In the genomic region with DNA sequence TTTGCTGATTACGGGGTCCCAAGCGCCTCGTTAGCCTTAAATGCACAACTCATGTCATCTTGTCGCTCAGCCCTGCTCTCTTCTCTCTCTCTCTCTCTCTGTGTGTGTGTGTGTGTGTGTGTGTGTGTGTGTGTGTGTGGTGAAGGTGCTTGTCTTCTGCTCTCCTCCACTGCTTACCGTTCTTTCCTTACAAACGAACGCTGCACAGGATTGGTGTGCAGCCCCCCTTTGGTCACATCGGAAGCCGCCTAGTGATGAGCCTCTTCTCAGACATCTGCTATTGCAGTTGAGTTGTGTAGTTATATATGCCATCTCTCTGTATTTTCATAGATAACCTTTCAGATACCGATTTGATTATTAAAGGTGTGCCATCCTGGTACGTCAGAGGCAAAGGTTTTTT, we compare ENCODE assay signal across 8 mouse cellular contexts. TPM values are rescaled to one million over a fixed set of nuclear protein-coding genes. Genes with fewer than 3 reads are reported as not detected.
DNase-seq lines count a peak whose midpoint lies in the region; ATAC-seq and TF ChIP-seq lines count a peak whose summit lies in the region.

No protein-coding gene starts in this region.

- H3K9ac ChIP-seq in heart, embryonic 16.5 days (ENCODE audit: low read length): peak overlapping the region; percentile 73
- no peak overlapping the region for H3K9ac ChIP-seq in heart, adult 2 months (ENCODE audit: low read depth, low read length)
- H3K9ac ChIP-seq in forebrain, embryonic 15.5 days (replicated peaks): peak overlapping the region; percentile 96
- H3K9ac ChIP-seq in liver, postnatal 0 days (replicated peaks): no peak overlapping the region

- peak overlapping the region; percentile 96 for H3K4me2 ChIP-seq in heart, embryonic 16.5 days (ENCODE audit: low read depth, low read length)
- peak overlapping the region; percentile 72 for H3K4me2 ChIP-seq in forebrain, embryonic 15.5 days (replicated peaks)
- H3K4me2 ChIP-seq in liver, postnatal 0 days (ENCODE audit: low read depth, low read length): peak overlapping the region; percentile 97

- DNase-seq in heart, adult 2 months: no peak
- no peak for DNase-seq in liver, postnatal 0 days
- DNase-seq in adrenal gland, adult 8-10 months: no peak
- DNase-seq in B cell, adult 2 months: no peak
- DNase-seq in spleen, adult 12 weeks (ENCODE audit: low spot score): no peak

- no peaks in the 10 kb centered on the region for H3K9me3 ChIP-seq in heart, embryonic 16.5 days (replicated peaks; ENCODE audit: control insufficient read depth, low read length)
- H3K9me3 ChIP-seq in E14TG2a.4 (ENCODE audit: low read length): peaks cover 20% of the 10 kb centered on the region
- H3K9me3 ChIP-seq in forebrain, embryonic 15.5 days: no peaks in the 10 kb centered on the region
- no peaks in the 10 kb centered on the region for H3K9me3 ChIP-seq in liver, postnatal 0 days (ENCODE audit: low read length)

- 8% methylated on average over 11 of the region's 11 CpGs for WGBS in heart, embryonic 16.5 days
- 7% methylated on average over 11 of the region's 11 CpGs for WGBS in heart, adult 2 months
- under 1% methylated on average over 11 of the region's 11 CpGs for whole genome bisulfite sequencing in forebrain, embryonic 15.5 days
- 5% methylated on average over 11 of the region's 11 CpGs for WGBS in liver, postnatal 0 days (ENCODE audit: insufficient replicate concordance)

- H3K4me3 ChIP-seq in heart, embryonic 16.5 days (ENCODE audit: low read length): peak overlapping the region; percentile 81
- H3K4me3 ChIP-seq in heart, adult 2 months: no peak overlapping the region; the same call in 1 of the 2 replicates
- peak overlapping the region; percentile 93 for H3K4me3 ChIP-seq in E14TG2a.4 (replicated peaks; ENCODE audit: low read length)
- peak overlapping the region; percentile 63 for H3K4me3 ChIP-seq in forebrain, embryonic 15.5 days
- peak overlapping the region; percentile 60 for H3K4me3 ChIP-seq in liver, postnatal 0 days (ENCODE audit: low read depth, low read length)

- H3K4me1 ChIP-seq in heart, embryonic 16.5 days (ENCODE audit: control insufficient read depth, insufficient read depth, low read length): peaks cover 3% of the 10 kb centered on the region; the same call in 1 of the 2 replicates
- H3K4me1 ChIP-seq in heart, adult 2 months (ENCODE audit: control insufficient read depth, insufficient read depth, low read length): no peaks in the 10 kb centered on the region
- peaks cover 9% of the 10 kb centered on the region; the same call in 1 of the 2 replicates for H3K4me1 ChIP-seq in E14TG2a.4 (replicated peaks; ENCODE audit: low read depth, low read length)
- H3K4me1 ChIP-seq in forebrain, embryonic 15.5 days: peaks cover 68% of the 10 kb centered on the region
- H3K4me1 ChIP-seq in liver, postnatal 0 days (ENCODE audit: insufficient read depth): 0 out of 2 replicates have a peak, but pooled peaks cover 11% of the 10 kb centered on the region

- no peaks in the 10 kb centered on the region for H3K36me3 ChIP-seq in heart, embryonic 16.5 days (ENCODE audit: control insufficient read depth, insufficient read depth)
- no peaks in the 10 kb centered on the region for H3K36me3 ChIP-seq in heart, adult 2 months (ENCODE audit: control insufficient read depth, insufficient read depth, low read length)
- H3K36me3 ChIP-seq in E14TG2a.4 (ENCODE audit: insufficient read depth, low read length): no peaks in the 10 kb centered on the region
- H3K36me3 ChIP-seq in forebrain, embryonic 15.5 days: no peaks in the 10 kb centered on the region
- no peaks in the 10 kb centered on the region for H3K36me3 ChIP-seq in liver, postnatal 0 days (replicated peaks; ENCODE audit: insufficient read depth, low read length)

- TF ChIP-seq POLR2A in heart, adult 2 months (IDR thresholded peaks at IDR 0.05; ENCODE audit: insufficient read depth, low read depth, low read length): no peak

- H3K27me3 ChIP-seq in heart, embryonic 16.5 days (ENCODE audit: control insufficient read depth, insufficient read depth, low read length): peaks cover 28% of the 10 kb centered on the region
- H3K27me3 ChIP-seq in heart, adult 2 months (ENCODE audit: control insufficient read depth, insufficient read depth, low read length): peaks cover 15% of the 10 kb centered on the region
- H3K27me3 ChIP-seq in E14TG2a.4 (ENCODE audit: insufficient read depth, low read length): no peaks in the 10 kb centered on the region
- H3K27me3 ChIP-seq in forebrain, embryonic 15.5 days: no peaks in the 10 kb centered on the region
- H3K27me3 ChIP-seq in liver, postnatal 0 days (ENCODE audit: insufficient read depth, low read length): peaks cover 30% of the 10 kb centered on the region

- no peaks in the 10 kb centered on the region for H3K79me2 ChIP-seq in heart, adult 2 months (replicated peaks; ENCODE audit: control insufficient read depth, insufficient read depth, low read length)

- TF ChIP-seq EP300 in heart, adult 2 months (IDR thresholded peaks at IDR 0.05; ENCODE audit: insufficient read depth, low read depth, low read length): no peak
- TF ChIP-seq EP300 in liver, postnatal 0 days (IDR thresholded peaks at IDR 0.05; ENCODE audit: low read depth): no peak

- 0 out of 2 replicates have a peak, but pooled peaks have one; percentile 6 for ATAC-seq in heart, embryonic 16.5 days (replicated peaks; ENCODE audit: extremely low read depth, insufficient read depth, low FRiP score)
- ATAC-seq in forebrain, embryonic 15.5 days (replicated peaks): peak; percentile 7
- ATAC-seq in liver, postnatal 0 days: peak; percentile 14; the same call in 1 of the 2 replicates

- intact Hi-C loops in heart, adult 2 months (cut with DNase I): no loop called here

- no peak overlapping the region for H3K27ac ChIP-seq in heart, embryonic 16.5 days (ENCODE audit: low read length)
- H3K27ac ChIP-seq in heart, adult 2 months: no peak overlapping the region
- H3K27ac ChIP-seq in forebrain, embryonic 15.5 days (replicated peaks): peak overlapping the region; percentile 97
- H3K27ac ChIP-seq in liver, postnatal 0 days (ENCODE audit: low read depth): no peak overlapping the region

- TF ChIP-seq CTCF in heart, adult 2 months (IDR thresholded peaks at IDR 0.05): no peak
- TF ChIP-seq CTCF in E14TG2a.4 (conservative IDR thresholded peaks at IDR 0.05; ENCODE audit: low read length): no peak
- TF ChIP-seq CTCF in liver, postnatal 0 days (IDR thresholded peaks at IDR 0.05; ENCODE audit: low read depth): no peak

RNA-seq across cellular contexts. Expression of a gene that starts 1.1 kb away (rescaled TPM):
- polyA plus RNA-seq in heart, embryonic 16.5 days (2015; fragmentation: Nextera tagmentation; extraction: Ambion mirVana): 0.45 and 0.58 TPM in 2 replicates
- total RNA-seq in heart, adult 2 months (2021): under 1 TPM; 0.10 to 0.41 TPM
- polyA plus RNA-seq in heart, adult 2 months (2012; rRNA removed): 0.38 and 0.43 TPM in 2 replicates
- 31.8 and 35.9 TPM in 2 replicates for polyA plus RNA-seq in forebrain, embryonic 15.5 days (2015; fragmentation: Nextera tagmentation; extraction: Ambion mirVana)
- 0.28 and 0.46 TPM in 2 replicates for polyA plus RNA-seq in liver, postnatal 0 days (2015; fragmentation: Nextera tagmentation; extraction: Ambion mirVana)
- total RNA-seq in adrenal gland, adult 8-10 months (2022): 1 to 10 TPM; 2.5 to 3.9 (median 3.5) TPM

Comparison
In these comparisons a context has a peak if more than half of its experiments do, and no peak if none do; other contexts are left out.
1. H3K9ac ChIP-seq: peak in heart, embryonic 16.5 days (single experiment) and forebrain, embryonic 15.5 days (single experiment); none in heart, adult 2 months (single experiment) and liver, postnatal 0 days (single experiment).
2. RNA of a gene that starts 1.1 kb away (polyA plus RNA-seq): 31.8 to 35.9 TPM in forebrain, embryonic 15.5 days; 0.45 to 0.58 TPM in heart, embryonic 16.5 days, 0.38 to 0.43 TPM in heart, adult 2 months and 0.28 to 0.46 TPM in liver, postnatal 0 days; every median in the first group is over 10 times any median in the second.
3. Peak in every context shown above with its lines, with median percentiles within 50 percentile points of each other: ATAC-seq and H3K4me2 ChIP-seq.